Mouse (Mus musculus): ENCODE data around the gene Tmem266. TPM values are rescaled to one million over a fixed set of nuclear protein-coding genes. Genes with fewer than 3 reads are reported as not detected.

Tmem266 gene
- polyA plus RNA-seq, 1 experiment from 2014 or later: 0.20 TPM

DNA sequence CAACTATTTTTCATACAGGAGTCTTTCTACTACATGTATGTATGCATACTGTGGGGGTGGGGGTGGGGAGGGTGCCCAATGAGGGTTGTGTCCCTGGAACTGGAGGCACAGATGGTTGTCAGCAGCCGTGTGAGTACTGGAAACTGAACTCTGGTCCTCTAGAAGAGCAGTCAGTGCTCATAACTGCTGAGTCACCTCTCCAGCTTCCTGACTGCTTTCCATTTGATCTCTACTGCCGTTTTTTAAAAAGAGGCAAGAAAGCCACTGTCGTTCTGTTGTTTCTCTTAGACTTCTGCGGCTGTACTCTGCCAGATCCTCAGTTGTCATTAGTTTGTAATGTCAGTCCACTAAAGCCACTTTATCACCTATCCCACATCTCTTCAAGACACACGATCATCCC lies 19.2 kb upstream of the Tmem266 start:
- 50% methylated on average over 5 of the region's 5 CpGs for WGBS
- Histone ChIP-seq H3K9me3 (ENCODE audit: control insufficient read depth, low read length) (no peaks in the 10 kb centered on the region), H3K9ac (ENCODE audit: low read length) (no peak overlapping the region)

DNA sequence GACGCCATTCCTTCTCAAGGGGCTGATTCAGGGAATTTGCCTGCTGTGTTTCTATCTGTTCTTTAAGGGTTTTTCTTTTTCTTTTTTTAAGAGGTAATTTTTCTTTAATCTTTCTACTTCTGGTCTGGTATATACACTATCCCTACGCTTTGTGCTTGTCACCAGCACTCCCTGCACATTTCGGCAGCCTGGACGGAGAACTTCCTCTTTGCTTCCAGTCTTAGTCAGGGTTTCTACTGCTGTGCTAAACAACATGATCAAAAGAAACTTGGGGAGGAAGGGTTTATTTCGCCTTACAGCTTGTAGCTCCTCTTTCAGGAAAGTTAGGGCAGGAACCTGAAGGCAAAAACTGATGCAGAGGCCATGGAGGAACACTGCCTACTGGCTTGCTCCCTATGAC lies 18.3 kb upstream of the Tmem266 start:
- ATAC-seq (ENCODE audit: low read depth): no peak
- Histone ChIP-seq H3K4me1 (replicated peaks; ENCODE audit: control insufficient read depth, insufficient read depth, low read length) (no peaks in the 10 kb centered on the region), H3K9ac (ENCODE audit: low read length) (no peak overlapping the region), H3K4me2 (ENCODE audit: low read depth, low read length) (no peak overlapping the region), H3K9me3 (ENCODE audit: control insufficient read depth, low read length) (no peaks in the 10 kb centered on the region), H3K36me3 (ENCODE audit: control insufficient read depth, insufficient read depth, low read length) (no peaks in the 10 kb centered on the region), H3K4me3 (ENCODE audit: low read length) (no peak overlapping the region), H3K27ac (ENCODE audit: low read length) (no peak overlapping the region), H3K27me3 (ENCODE audit: control insufficient read depth, insufficient read depth, low read depth, low read length) (no peaks in the 10 kb centered on the region)
- 74% methylated on average over 5 of the region's 5 CpGs for WGBS

More for the DNA sequence above, 19.2 kb upstream of the Tmem266 start:
- no peak for ATAC-seq (ENCODE audit: low read depth)
- H3K27ac ChIP-seq (ENCODE audit: low read length): no peak overlapping the region
- no peaks in the 10 kb centered on the region for H3K27me3 ChIP-seq (ENCODE audit: control insufficient read depth, insufficient read depth, low read depth, low read length)
- H3K36me3 ChIP-seq (ENCODE audit: control insufficient read depth, insufficient read depth, low read length): no peaks in the 10 kb centered on the region
- no peak overlapping the region for H3K4me2 ChIP-seq (ENCODE audit: low read depth, low read length)
- no peaks in the 10 kb centered on the region for H3K4me1 ChIP-seq (replicated peaks; ENCODE audit: control insufficient read depth, insufficient read depth, low read length)
- no peak overlapping the region for H3K4me3 ChIP-seq (ENCODE audit: low read length)

DNA sequence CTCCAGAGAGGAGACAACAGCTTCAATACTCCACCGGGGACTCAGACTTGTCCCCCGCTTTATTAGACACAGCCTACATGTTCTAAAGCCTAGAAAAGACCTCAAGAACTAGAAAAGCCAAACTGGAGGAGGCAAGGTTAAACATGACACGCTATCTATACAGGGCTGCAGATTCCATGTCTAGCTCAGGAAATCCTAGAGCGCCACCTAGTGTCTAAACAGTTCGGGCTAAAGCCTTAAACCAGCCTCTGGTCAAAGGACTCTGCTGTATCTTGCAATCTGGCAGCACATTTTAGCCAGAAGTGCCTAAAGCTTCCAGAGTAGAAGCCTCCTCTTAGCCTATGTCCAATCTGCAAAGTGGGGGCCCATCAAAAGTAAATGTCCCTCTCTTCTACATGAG lies 15.2 kb upstream of the Tmem266 start:
- Histone ChIP-seq H3K27ac (ENCODE audit: low read length) (no peak overlapping the region), H3K9ac (ENCODE audit: low read length) (no peak overlapping the region), H3K27me3 (ENCODE audit: control insufficient read depth, insufficient read depth, low read depth, low read length) (no peaks in the 10 kb centered on the region), H3K4me2 (ENCODE audit: low read depth, low read length) (no peak overlapping the region), H3K36me3 (ENCODE audit: control insufficient read depth, insufficient read depth, low read length) (no peaks in the 10 kb centered on the region), H3K9me3 (ENCODE audit: control insufficient read depth, low read length) (no peaks in the 10 kb centered on the region), H3K4me3 (ENCODE audit: low read length) (no peak overlapping the region), H3K4me1 (replicated peaks; ENCODE audit: control insufficient read depth, insufficient read depth, low read length) (no peaks in the 10 kb centered on the region)
- ATAC-seq (ENCODE audit: low read depth): 0 out of 2 replicates have a peak, but pooled peaks have one; percentile 56
- 9% methylated on average over 5 of the region's 5 CpGs for WGBS

DNA sequence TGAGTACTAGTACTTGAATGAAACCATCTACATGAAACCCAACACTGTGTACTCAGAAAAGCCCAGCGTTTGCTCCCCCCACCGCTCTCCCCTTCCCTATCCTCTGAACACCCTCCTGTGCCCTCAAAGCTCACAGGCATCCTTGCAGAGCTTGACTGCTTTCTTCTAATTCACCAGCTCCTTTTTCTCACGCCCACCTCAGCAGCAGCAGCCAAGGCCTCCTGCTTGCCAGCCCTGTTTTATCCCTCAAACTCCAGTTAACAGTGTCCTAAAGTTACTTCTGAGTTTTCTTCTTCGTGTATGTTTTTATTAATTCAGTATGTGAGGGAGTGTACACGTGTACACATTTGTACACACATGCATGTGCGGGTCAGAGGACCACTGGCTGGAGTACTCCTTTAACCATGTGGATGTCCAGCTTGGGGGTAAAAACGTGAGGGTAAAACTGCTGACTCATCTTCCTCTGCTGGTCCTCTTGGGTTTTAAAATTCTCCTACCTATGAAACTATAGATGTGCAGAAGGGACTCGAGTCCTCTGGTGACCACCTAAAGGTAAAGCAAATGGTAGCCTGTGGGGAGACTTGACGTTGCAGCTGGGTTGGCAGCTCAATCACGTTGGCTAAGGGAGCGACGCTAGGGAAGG lies 13.0 kb upstream of the Tmem266 start:
- no peaks in the 10 kb centered on the region for H3K9me3 ChIP-seq (ENCODE audit: control insufficient read depth, low read length)
- no peak overlapping the region for H3K4me2 ChIP-seq (ENCODE audit: low read depth, low read length)
- no peaks in the 10 kb centered on the region for H3K27me3 ChIP-seq (ENCODE audit: control insufficient read depth, insufficient read depth, low read depth, low read length)
- H3K36me3 ChIP-seq (ENCODE audit: control insufficient read depth, insufficient read depth, low read length): no peaks in the 10 kb centered on the region
- no peak for ATAC-seq (ENCODE audit: low read depth)
- H3K9ac ChIP-seq (ENCODE audit: low read length): no peak overlapping the region
- H3K4me3 ChIP-seq (ENCODE audit: low read length): no peak overlapping the region
- H3K4me1 ChIP-seq (replicated peaks; ENCODE audit: control insufficient read depth, insufficient read depth, low read length): no peaks in the 10 kb centered on the region
- no peak overlapping the region for H3K27ac ChIP-seq (ENCODE audit: low read length)
- WGBS: 55% methylated on average over 12 of the region's 12 CpGs

DNA sequence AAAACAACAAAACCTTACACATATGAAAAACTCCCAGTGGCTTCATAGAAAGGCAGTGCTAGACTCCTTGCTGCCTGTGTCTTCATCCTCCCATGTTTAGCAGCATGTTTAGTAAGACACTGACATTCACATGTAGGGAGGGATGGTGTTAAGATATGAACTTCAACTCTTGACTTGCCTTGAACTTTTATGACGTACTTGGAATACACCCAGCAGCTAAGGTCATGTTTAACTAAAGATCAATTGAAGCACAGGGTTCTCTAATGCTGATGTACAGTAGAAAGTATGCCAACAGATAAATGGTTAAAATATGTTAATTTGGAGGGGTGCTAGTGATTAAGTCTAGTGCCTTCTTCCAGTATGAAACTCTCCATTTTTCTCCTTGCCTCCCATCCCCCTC lies 4.1 kb upstream of the Tmem266 start:
- peaks cover 18% of the 10 kb centered on the region for H3K27me3 ChIP-seq (ENCODE audit: control insufficient read depth, insufficient read depth, low read depth, low read length)
- H3K4me1 ChIP-seq (replicated peaks; ENCODE audit: control insufficient read depth, insufficient read depth, low read length): peaks cover 5% of the 10 kb centered on the region
- no peaks in the 10 kb centered on the region for H3K9me3 ChIP-seq (ENCODE audit: control insufficient read depth, low read length)
- no peaks in the 10 kb centered on the region for H3K36me3 ChIP-seq (ENCODE audit: control insufficient read depth, insufficient read depth, low read length)
- no peak for ATAC-seq (ENCODE audit: low read depth)
- no peak overlapping the region for H3K4me2 ChIP-seq (ENCODE audit: low read depth, low read length)
- no peak overlapping the region for H3K9ac ChIP-seq (ENCODE audit: low read length)
- H3K27ac ChIP-seq (ENCODE audit: low read length): no peak overlapping the region
- H3K4me3 ChIP-seq (ENCODE audit: low read length): no peak overlapping the region
- WGBS: 50% methylated on average over 1 of the region's 1 CpGs

DNA sequence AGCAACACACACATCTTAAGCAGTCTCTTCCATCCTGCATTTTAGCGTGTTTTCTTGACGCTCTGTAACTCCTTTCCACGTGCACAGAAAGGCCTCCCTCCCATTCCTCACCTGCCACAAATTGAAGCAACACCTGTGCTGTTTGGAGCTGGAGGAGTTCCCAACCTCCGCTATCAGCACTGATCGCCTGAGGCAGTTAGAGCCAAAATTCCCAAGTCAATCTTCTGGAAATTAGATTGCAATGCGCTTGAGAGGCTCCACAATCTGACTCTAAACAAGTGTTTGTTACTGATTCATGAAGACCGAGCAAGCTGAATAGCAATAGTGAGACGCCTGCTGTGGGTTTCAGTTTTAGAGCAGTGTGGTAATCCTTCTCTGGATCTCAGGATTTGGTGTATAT lies 2.6 kb upstream of the Tmem266 start:
- peaks cover 5% of the 10 kb centered on the region for H3K4me1 ChIP-seq (replicated peaks; ENCODE audit: control insufficient read depth, insufficient read depth, low read length)
- no peak overlapping the region for H3K27ac ChIP-seq (ENCODE audit: low read length)
- H3K4me2 ChIP-seq (ENCODE audit: low read depth, low read length): no peak overlapping the region
- H3K9me3 ChIP-seq (ENCODE audit: control insufficient read depth, low read length): no peaks in the 10 kb centered on the region
- WGBS: 46% methylated on average over 8 of the region's 8 CpGs
- no peak overlapping the region for H3K9ac ChIP-seq (ENCODE audit: low read length)
- H3K4me3 ChIP-seq (ENCODE audit: low read length): no peak overlapping the region
- H3K36me3 ChIP-seq (ENCODE audit: control insufficient read depth, insufficient read depth, low read length): no peaks in the 10 kb centered on the region
- no peak for ATAC-seq (ENCODE audit: low read depth)
- H3K27me3 ChIP-seq (ENCODE audit: control insufficient read depth, insufficient read depth, low read depth, low read length): peaks cover 31% of the 10 kb centered on the region

- Histone ChIP-seq H3K4me3 (ENCODE audit: low read length) (no peak overlapping the region), H3K27ac (ENCODE audit: low read length) (no peak overlapping the region), H3K27me3 (ENCODE audit: control insufficient read depth, insufficient read depth, low read depth, low read length) (peaks cover 31% of the 10 kb centered on the region), H3K9ac (ENCODE audit: low read length) (no peak overlapping the region), H3K9me3 (ENCODE audit: control insufficient read depth, low read length) (no peaks in the 10 kb centered on the region), H3K4me2 (ENCODE audit: low read depth, low read length) (no peak overlapping the region), H3K36me3 (ENCODE audit: control insufficient read depth, insufficient read depth, low read length) (no peaks in the 10 kb centered on the region), H3K4me1 (replicated peaks; ENCODE audit: control insufficient read depth, insufficient read depth, low read length) (peaks cover 5% of the 10 kb centered on the region)
- ATAC-seq (ENCODE audit: low read depth): no peak
- 52% methylated on average over 10 of the region's 10 CpGs for WGBS
Observed at GRCm38 (mm10) chr9:55324516-55324915, 2.2 kb upstream of the Tmem266 start.

GRCm38 (mm10) chr9:55325061-55325460 lies 1.7 kb upstream of the Tmem266 start:
- 19% methylated on average over 1 of the region's 1 CpGs for WGBS
- H3K4me1 ChIP-seq (replicated peaks; ENCODE audit: control insufficient read depth, insufficient read depth, low read length): peaks cover 5% of the 10 kb centered on the region
- H3K36me3 ChIP-seq (ENCODE audit: control insufficient read depth, insufficient read depth, low read length): no peaks in the 10 kb centered on the region
- ATAC-seq (ENCODE audit: low read depth): no peak
- H3K4me3 ChIP-seq (ENCODE audit: low read length): no peak overlapping the region
- no peaks in the 10 kb centered on the region for H3K9me3 ChIP-seq (ENCODE audit: control insufficient read depth, low read length)
- H3K27me3 ChIP-seq (ENCODE audit: control insufficient read depth, insufficient read depth, low read depth, low read length): peaks cover 31% of the 10 kb centered on the region
- H3K9ac ChIP-seq (ENCODE audit: low read length): no peak overlapping the region
- H3K27ac ChIP-seq (ENCODE audit: low read length): no peak overlapping the region
- H3K4me2 ChIP-seq (ENCODE audit: low read depth, low read length): no peak overlapping the region

GRCm38 (mm10) chr9:55325564-55326514 lies 874 bp upstream of the Tmem266 start:
- H3K4me3 ChIP-seq (ENCODE audit: low read length): peak overlapping the region; percentile 77
- 14% methylated on average over 18 of the region's 18 CpGs for WGBS
- H3K9me3 ChIP-seq (ENCODE audit: control insufficient read depth, low read length): no peaks in the 10 kb centered on the region
- peak overlapping the region; percentile 96 for H3K4me2 ChIP-seq (ENCODE audit: low read depth, low read length)
- H3K9ac ChIP-seq (ENCODE audit: low read length): peak overlapping the region; percentile 79
- H3K36me3 ChIP-seq (ENCODE audit: control insufficient read depth, insufficient read depth, low read length): no peaks in the 10 kb centered on the region
- peaks cover 5% of the 10 kb centered on the region for H3K4me1 ChIP-seq (replicated peaks; ENCODE audit: control insufficient read depth, insufficient read depth, low read length)
- no peak overlapping the region for H3K27ac ChIP-seq (ENCODE audit: low read length)
- peaks cover 31% of the 10 kb centered on the region for H3K27me3 ChIP-seq (ENCODE audit: control insufficient read depth, insufficient read depth, low read depth, low read length)
- ATAC-seq (ENCODE audit: low read depth): no peak

All from lung, embryonic 16.5 days (tissue).